Mouse (Mus musculus): ENCODE results near the gene Ttc13. TPM values are rescaled to one million over a fixed set of nuclear protein-coding genes. Genes with fewer than 3 reads are reported as not detected.

Gene Ttc13
- total RNA-seq, 2 experiments from 2014 or later = 57.8 to 58.7 TPM

GRCm38 (mm10) chr8:124630489-124630888 lies 91.3 kb downstream of the Ttc13 start:
- no peak for DNase-seq (ENCODE audit: extremely low spot score in 1 of 2, low spot score in 2 of 2)
- intact Hi-C loops (cut with DNase I) = no loop called here

DNA sequence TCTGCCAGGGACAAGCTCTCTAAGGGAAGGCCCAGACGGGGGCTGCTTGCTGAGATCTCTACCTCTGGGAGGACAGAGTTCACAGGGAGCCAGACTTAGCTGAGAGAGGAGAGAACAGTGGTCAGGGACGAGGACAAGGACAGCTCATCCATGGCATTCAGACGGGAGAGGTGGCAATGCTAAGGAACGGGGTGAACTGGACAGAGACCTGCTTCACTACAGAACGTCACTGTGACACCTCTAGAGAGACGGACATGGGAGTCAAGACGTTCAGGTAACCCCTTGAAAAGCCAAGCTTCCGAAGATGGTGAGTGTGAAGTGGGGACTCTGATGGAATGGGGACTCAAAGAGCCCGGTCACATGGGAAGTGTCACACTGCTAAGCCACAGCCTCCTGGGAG lies 95.5 kb downstream of the Ttc13 start:
- DNase-seq (ENCODE audit: extremely low spot score in 1 of 2, low spot score in 2 of 2) = no peak
- intact Hi-C loops (cut with DNase I) = no loop called here

Other genes with a start within 250 kb of the Ttc13 start
- 10 to 100 TPM; 32.8 to 39.1 TPM for gene Cog2, start 201.2 kb downstream of the Ttc13 start, total RNA-seq (2021)
- gene Agt, start 152.3 kb downstream of the Ttc13 start, total RNA-seq (2021) = 10 to 100 TPM; 10.4 to 20.5 TPM
- not detected for gene Capn9, start 145.9 kb downstream of the Ttc13 start, total RNA-seq (2021)
- 10 to 100 TPM; 55.2 to 64.5 TPM for gene 2310022B05Rik, start 58.6 kb downstream of the Ttc13 start, total RNA-seq (2021)
- 10 to 100 TPM; 14.7 to 18.8 TPM for gene Arv1, start 156 bp upstream of the Ttc13 start, total RNA-seq (2021)
- gene Fam89a, start 29.8 kb upstream of the Ttc13 start, total RNA-seq (2021) = not detected
- gene Trim67, start 71.1 kb upstream of the Ttc13 start, total RNA-seq (2021) = 10 to 100 TPM; 30.6 to 39.3 TPM
- 10 to 100 TPM; 56.6 to 61.4 TPM for gene Gnpat, start 141.1 kb upstream of the Ttc13 start, total RNA-seq (2021)
- 10 to 100 TPM; 21.3 to 21.9 TPM for gene 2810004N23Rik, start 141.1 kb upstream of the Ttc13 start, total RNA-seq (2021)
- 10 to 100 TPM; 35.7 to 37.0 TPM for gene Exoc8, start 175.7 kb upstream of the Ttc13 start, total RNA-seq (2021)
- 10 to 100 TPM; 14.7 to 15.6 TPM for gene Sprtn, start 175.9 kb upstream of the Ttc13 start, total RNA-seq (2021)
- 10 to 100 TPM; 59.9 to 61.1 TPM for gene Egln1, start 227.3 kb upstream of the Ttc13 start, total RNA-seq (2021)